ENCODE assay signal across 8 mouse cellular contexts in genomic region chr9:107297658-107298057, GRCm38 (mm10). TPM values are rescaled to one million over a fixed set of nuclear protein-coding genes. Genes with fewer than 3 reads are reported as not detected.
DNase-seq lines count a peak whose midpoint lies in the region; ATAC-seq and TF ChIP-seq lines count a peak whose summit lies in the region.

No protein-coding gene starts in this region.

- H3K27me3 ChIP-seq in CH12.LX (replicated peaks), result peaks cover 4% of the 10 kb centered on the region
- no peaks in the 10 kb centered on the region for H3K27me3 ChIP-seq in forebrain, postnatal 0 days (ENCODE audit: insufficient read depth, low read length)
- H3K27me3 ChIP-seq in liver, embryonic 15.5 days, result peaks cover 7% of the 10 kb centered on the region

- intact Hi-C loops in gastrocnemius, adult 2 months (cut with DNase I), result loop anchor here (10.0 kb wide), 1 partner anchor 613 kb away; the partner anchor contains the start of gene Tex264

- no peak for TF ChIP-seq CTCF in gastrocnemius, adult 2 months (IDR thresholded peaks at IDR 0.05)
- TF ChIP-seq CTCF in CH12.LX (conservative IDR thresholded peaks at IDR 0.05 in 1 of 2, IDR thresholded peaks at IDR 0.05 in 1 of 2; ENCODE audit: low read depth in 2 of 2, low read length in 2 of 2), result no peak
- no peak for TF ChIP-seq CTCF in forebrain, postnatal 0 days (IDR thresholded peaks at IDR 0.05; ENCODE audit: low read depth)

- H3K27ac ChIP-seq in gastrocnemius, adult 2 months, result peak overlapping the region; percentile 90
- H3K27ac ChIP-seq in CH12.LX (ENCODE audit: insufficient read depth, low read depth), result no peak overlapping the region
- H3K27ac ChIP-seq in forebrain, postnatal 0 days (ENCODE audit: low read depth, low read length), result no peak overlapping the region
- peak overlapping the region; percentile 91 for H3K27ac ChIP-seq in liver, embryonic 15.5 days (replicated peaks)

- in situ Hi-C loops in CH12.LX (cut with MboI; ENCODE audit: low pct_ligation_motif_present, low pct_unique_long_range_greater_than_20kb, low sequenced_read_pairs), result loop anchor here (5.0 to 25.0 kb wide), 3 partner anchors 40 to 635 kb away; partner anchors contain the start of genes Grm2 and Hemk1

- peaks cover 5% of the 10 kb centered on the region for H3K79me2 ChIP-seq in CH12.LX (replicated peaks; ENCODE audit: control insufficient read depth, extremely low read depth, insufficient read depth, poor library complexity, severe bottlenecking)

- no peak for TF ChIP-seq POLR2A in CH12.LX (IDR thresholded peaks at IDR 0.05; ENCODE audit: low read depth, low read length)

- no peak for TF ChIP-seq RAD21 in CH12.LX (IDR thresholded peaks at IDR 0.05; ENCODE audit: low read depth, low read length)

- no peak for TF ChIP-seq EP300 in CH12.LX (IDR thresholded peaks at IDR 0.05; ENCODE audit: low read length)

- ATAC-seq in forebrain, postnatal 0 days, result no peak
- no peak for ATAC-seq in liver, embryonic 15.5 days (ENCODE audit: insufficient read depth)
- ATAC-seq in erythroid progenitor cell, adult 5-6 weeks (replicated peaks; ENCODE audit: low FRiP score, poor library complexity, severe bottlenecking), result no peak

- H3K4me2 ChIP-seq in CH12.LX (ENCODE audit: insufficient read depth, low read depth, poor library complexity, severe bottlenecking), result peak overlapping the region; percentile 94
- H3K4me2 ChIP-seq in forebrain, postnatal 0 days (ENCODE audit: low read depth), result peak overlapping the region; percentile 72
- H3K4me2 ChIP-seq in liver, embryonic 15.5 days, result peak overlapping the region; percentile 93

- no peaks in the 10 kb centered on the region for H3K9me3 ChIP-seq in CH12.LX (replicated peaks; ENCODE audit: low read length)
- no peaks in the 10 kb centered on the region for H3K9me3 ChIP-seq in forebrain, postnatal 0 days (ENCODE audit: low read length)
- H3K9me3 ChIP-seq in liver, embryonic 15.5 days (replicated peaks), result no peaks in the 10 kb centered on the region

- H3K4me1 ChIP-seq in CH12.LX (ENCODE audit: control insufficient read depth in 1 of 2, insufficient read depth in 2 of 2), result peaks cover 25 to 28% of the 10 kb centered on the region in 2 experiments
- peaks cover 16% of the 10 kb centered on the region for H3K4me1 ChIP-seq in forebrain, postnatal 0 days (ENCODE audit: insufficient read depth)
- peaks cover 78% of the 10 kb centered on the region for H3K4me1 ChIP-seq in liver, embryonic 15.5 days (replicated peaks)

- H3K36me3 ChIP-seq in CH12.LX (replicated peaks in 1 of 2; ENCODE audit: control insufficient read depth in 1 of 2, insufficient read depth in 1 of 2, low read length in 1 of 2), result peaks cover 16 to 25% of the 10 kb centered on the region in 2 experiments
- H3K36me3 ChIP-seq in forebrain, postnatal 0 days (ENCODE audit: insufficient read depth), result peaks cover 12% of the 10 kb centered on the region; the same call in 1 of the 2 replicates
- H3K36me3 ChIP-seq in liver, embryonic 15.5 days (replicated peaks), result peaks cover 22% of the 10 kb centered on the region

- peak overlapping the region; percentile 77 for H3K4me3 ChIP-seq in gastrocnemius, adult 2 months
- H3K4me3 ChIP-seq in CH12.LX (replicated peaks in 1 of 3; ENCODE audit: low read depth in 2 of 3, low read length in 2 of 3, poor library complexity in 1 of 3), result peak overlapping the region; percentile 63 to 93 (median 73)
- H3K4me3 ChIP-seq in forebrain, postnatal 0 days (ENCODE audit: low read depth, low read length), result peak overlapping the region; percentile 66
- H3K4me3 ChIP-seq in liver, embryonic 15.5 days (replicated peaks), result peak overlapping the region; percentile 70

- dilution Hi-C loops in CH12.LX (cut with MboI; ENCODE audit: extremely low pct_ligation_motif_present, extremely low pct_unique_long_range_greater_than_20kb, low sequenced_read_pairs), result no loop called here

- 87% methylated on average over 4 of the region's 4 CpGs for WGBS in forebrain, postnatal 0 days
- 65% methylated on average over 4 of the region's 4 CpGs for WGBS in liver, embryonic 15.5 days (ENCODE audit: insufficient replicate concordance)

- peak overlapping the region; percentile 94 for H3K9ac ChIP-seq in CH12.LX (ENCODE audit: insufficient read depth, low read depth)
- H3K9ac ChIP-seq in forebrain, postnatal 0 days, result 0 out of 2 replicates have a peak overlapping the region, but pooled peaks have one; percentile 52
- H3K9ac ChIP-seq in liver, embryonic 15.5 days, result peak overlapping the region; percentile 72; the same call in 1 of the 2 replicates

- DNase-seq in gastrocnemius, adult 2 months, result no peak
- DNase-seq in gastrocnemius, postnatal 4 days (ENCODE audit: low spot score in 2 of 2), result no peak
- DNase-seq in CH12.LX (ENCODE audit: extremely low read depth), result no peak
- DNase-seq in forebrain, postnatal 0 days, result no peak
- DNase-seq in layer of hippocampus, adult 18-20 months (ENCODE audit: low spot score in 2 of 2), result no peak
- DNase-seq in right cerebral cortex, postnatal 36 days (ENCODE audit: low spot score in 2 of 2), result no peak

TF ChIP-seq in CH12.LX, 34 proteins besides CTCF, POLR2A, EP300 and RAD21:
- no peak for TF ChIP-seq USF2 (conservative IDR thresholded peaks at IDR 0.05; ENCODE audit: low read depth, low read length)
- TF ChIP-seq GABPA (IDR thresholded peaks at IDR 0.05; ENCODE audit: insufficient replicate concordance, low read depth, low read length), result no peak
- TF ChIP-seq SIN3A (IDR thresholded peaks at IDR 0.05; ENCODE audit: low read length), result no peak
- TF ChIP-seq USF1 (IDR thresholded peaks at IDR 0.05; ENCODE audit: low read depth, low read length), result no peak
- TF ChIP-seq MAFK (IDR thresholded peaks at IDR 0.05; ENCODE audit: insufficient replicate concordance, low read length), result no peak
TF ChIP-seq in CH12.LX: peak in this region for 0.

RNA-seq across cellular contexts. Expression of gene Cish, which starts 1.8 kb away (rescaled TPM):
- total RNA-seq in gastrocnemius, adult 2 months (2021), result 100 to 1,000 TPM in 1 of 2 experiments, 10 to 100 TPM in 1; 25.7 to 113 TPM
- 10 to 100 TPM; 17.3 to 21.7 TPM for total RNA-seq in gastrocnemius, postnatal 4 days (2021)
- total RNA-seq in CH12.LX (2012; rRNA removed) (1.7 and 3.5 TPM in 2 replicates), CH12.LX (2014; rRNA removed) (0.42 and 0.43 TPM in 2 replicates)
- polyA plus RNA-seq in CH12.LX (2012; ENCODE audit: insufficient read length, low read depth), result 2.2 and 4.6 TPM in 2 replicates
- total RNA-seq in forebrain, postnatal 0 days (2014; rRNA removed), result 2.7 and 4.0 TPM in 2 replicates
- 11.2 and 12.2 TPM in 2 replicates for polyA plus RNA-seq in forebrain, postnatal 0 days (2015; fragmentation: Nextera tagmentation; extraction: Ambion mirVana)
- polyA plus RNA-seq in liver, embryonic 15.5 days (2015; fragmentation: Nextera tagmentation; extraction: Ambion mirVana), result 11.6 and 12.4 TPM in 2 replicates
- 1 to 10 TPM; 3.0 to 6.3 TPM for total RNA-seq in layer of hippocampus, adult 18-20 months (2021)
- total RNA-seq in erythroid progenitor cell, adult 5-6 weeks (2015; ENCODE audit: low replicate concordance), result 5.9 and 23.4 TPM in 2 replicates
- 3.6 and 5.1 TPM in 2 replicates for total RNA-seq in erythroid progenitor cell, adult 5-6 weeks (2017; ENCODE audit: low replicate concordance)

RNA-seq across cellular contexts. Expression of gene Mapkapk3, which starts 8.0 kb away (rescaled TPM):
- 10 to 100 TPM; 32.6 to 48.1 TPM for total RNA-seq in gastrocnemius, adult 2 months (2021)
- total RNA-seq in gastrocnemius, postnatal 4 days (2021), result 10 to 100 TPM; 19.7 to 22.8 TPM
- total RNA-seq in CH12.LX (2012; rRNA removed) (33.3 and 39.8 TPM in 2 replicates), CH12.LX (2014; rRNA removed) (29.1 and 29.9 TPM in 2 replicates)
- 30.1 and 33.1 TPM in 2 replicates for polyA plus RNA-seq in CH12.LX (2012; ENCODE audit: insufficient read length, low read depth)
- 1.5 and 1.6 TPM in 2 replicates for total RNA-seq in forebrain, postnatal 0 days (2014; rRNA removed)
- polyA plus RNA-seq in forebrain, postnatal 0 days (2015; fragmentation: Nextera tagmentation; extraction: Ambion mirVana), result 1.2 and 1.5 TPM in 2 replicates
- 10.0 and 11.7 TPM in 2 replicates for polyA plus RNA-seq in liver, embryonic 15.5 days (2015; fragmentation: Nextera tagmentation; extraction: Ambion mirVana)
- total RNA-seq in layer of hippocampus, adult 18-20 months (2021), result 1 to 10 TPM; 1.8 to 2.2 TPM
- total RNA-seq in erythroid progenitor cell, adult 5-6 weeks (2015; ENCODE audit: low replicate concordance), result 7.6 and 17.2 TPM in 2 replicates
- 10.0 and 15.7 TPM in 2 replicates for total RNA-seq in erythroid progenitor cell, adult 5-6 weeks (2017; ENCODE audit: low replicate concordance)

RNA-seq across cellular contexts. Expression of gene Hemk1, which starts 40.5 kb away (rescaled TPM):
- total RNA-seq in gastrocnemius, adult 2 months (2021), result 10 to 100 TPM; 11.6 to 14.4 TPM
- 10 to 100 TPM; 14.0 to 14.5 TPM for total RNA-seq in gastrocnemius, postnatal 4 days (2021)
- total RNA-seq in CH12.LX (2012; rRNA removed) (12.2 and 20.5 TPM in 2 replicates), CH12.LX (2014; rRNA removed) (10.8 and 12.1 TPM in 2 replicates)
- 11.9 TPM in 2 replicates for polyA plus RNA-seq in CH12.LX (2012; ENCODE audit: insufficient read length, low read depth)
- 14.1 and 14.2 TPM in 2 replicates for total RNA-seq in forebrain, postnatal 0 days (2014; rRNA removed)
- 12.9 and 13.4 TPM in 2 replicates for polyA plus RNA-seq in forebrain, postnatal 0 days (2015; fragmentation: Nextera tagmentation; extraction: Ambion mirVana)
- 3.6 and 3.7 TPM in 2 replicates for polyA plus RNA-seq in liver, embryonic 15.5 days (2015; fragmentation: Nextera tagmentation; extraction: Ambion mirVana)
- total RNA-seq in layer of hippocampus, adult 18-20 months (2021), result 10 to 100 TPM; 14.5 to 14.9 TPM
- total RNA-seq in erythroid progenitor cell, adult 5-6 weeks (2015; ENCODE audit: low replicate concordance), result not detected in 2 replicates
- total RNA-seq in erythroid progenitor cell, adult 5-6 weeks (2017; ENCODE audit: low replicate concordance), result 0.15 and 3.9 TPM in 2 replicates

RNA-seq across cellular contexts. Expression of gene 6430571L13Rik, which starts 42.7 kb away (rescaled TPM):
- total RNA-seq in gastrocnemius, adult 2 months (2021), result 10 to 100 TPM; 37.9 to 49.6 TPM
- 10 to 100 TPM; 16.9 to 18.1 TPM for total RNA-seq in gastrocnemius, postnatal 4 days (2021)
- 0.34 and 0.72 TPM in 2 replicates for total RNA-seq in CH12.LX (2012; rRNA removed)
- total RNA-seq in CH12.LX (2014; rRNA removed), result 0.11 TPM in 1 of 2 replicates, not detected in the other
- 0.09 and 0.10 TPM in 2 replicates for polyA plus RNA-seq in CH12.LX (2012; ENCODE audit: insufficient read length, low read depth)
- total RNA-seq in forebrain, postnatal 0 days (2014; rRNA removed), result 5.2 and 7.2 TPM in 2 replicates
- 3.7 and 6.0 TPM in 2 replicates for polyA plus RNA-seq in forebrain, postnatal 0 days (2015; fragmentation: Nextera tagmentation; extraction: Ambion mirVana)
- polyA plus RNA-seq in liver, embryonic 15.5 days (2015; fragmentation: Nextera tagmentation; extraction: Ambion mirVana), result 0.12 TPM in 2 replicates
- total RNA-seq in layer of hippocampus, adult 18-20 months (2021), result 1 to 10 TPM; 2.5 to 3.2 TPM
- not detected in 2 replicates for total RNA-seq in erythroid progenitor cell, adult 5-6 weeks (2015; ENCODE audit: low replicate concordance)
- total RNA-seq in erythroid progenitor cell, adult 5-6 weeks (2017; ENCODE audit: low replicate concordance), result not detected in 2 replicates

Comparison
In these comparisons a context has a peak if more than half of its experiments do, and no peak if none do; other contexts are left out.
1. H3K27ac ChIP-seq: peak in gastrocnemius, adult 2 months (single experiment) and liver, embryonic 15.5 days (single experiment); none in CH12.LX (single experiment) and forebrain, postnatal 0 days (single experiment).
2. Peak in every context shown above with its lines, with median percentiles within 50 percentile points of each other: H3K4me3 ChIP-seq, H3K4me2 ChIP-seq and H3K9ac ChIP-seq.